ENCODE assay signal across 18 mouse cellular contexts in genomic region chr6:147646401-147646968, GRCm38 (mm10).
DNase-seq lines count a peak whose midpoint lies in the region; ATAC-seq lines count a peak whose summit lies in the region.
"Had no signal": no experiment of that assay in that cellular context is flagged by ENCODE, and none has a peak within 500 bp of the region (broad histone marks: within the 10 kb centered on the region; RNA-seq: fewer than 3 reads in every experiment).

No protein-coding gene starts in this region.

- intact Hi-C loops in gastrocnemius, postnatal 14 days (cut with DNase I; ENCODE audit: low total_unique reads) = no loop called here

- no peak overlapping the region for H3K4me2 ChIP-seq in kidney, embryonic 16.5 days (replicated peaks; ENCODE audit: low read depth, low read length)
- H3K4me2 ChIP-seq in embryonic facial prominence, embryonic 12.5 days (replicated peaks) = no peak overlapping the region
- no peak overlapping the region for H3K4me2 ChIP-seq in forebrain, embryonic 12.5 days
- H3K4me2 ChIP-seq: heart, embryonic 13.5 days; hindbrain, embryonic 12.5 days had no signal

- H3K9me3 ChIP-seq in kidney, embryonic 16.5 days (ENCODE audit: low read length) = no peaks in the 10 kb centered on the region
- no peaks in the 10 kb centered on the region for H3K9me3 ChIP-seq in embryonic facial prominence, embryonic 12.5 days
- H3K9me3 ChIP-seq in forebrain, embryonic 12.5 days = no peaks in the 10 kb centered on the region
- H3K9me3 ChIP-seq: heart, embryonic 13.5 days; hindbrain, embryonic 12.5 days had no signal

- WGBS in kidney, embryonic 16.5 days = 46% methylated on average over 11 of the region's 11 CpGs
- WGBS in embryonic facial prominence, embryonic 12.5 days = 36% methylated on average over 11 of the region's 11 CpGs
- WGBS in forebrain, embryonic 12.5 days = 86% methylated on average over 11 of the region's 11 CpGs

- no peaks in the 10 kb centered on the region for H3K36me3 ChIP-seq in kidney, embryonic 16.5 days (ENCODE audit: insufficient read depth, low read length)
- no peaks in the 10 kb centered on the region for H3K36me3 ChIP-seq in embryonic facial prominence, embryonic 12.5 days
- H3K36me3 ChIP-seq in forebrain, embryonic 12.5 days (replicated peaks) = no peaks in the 10 kb centered on the region
- H3K36me3 ChIP-seq: heart, embryonic 13.5 days; hindbrain, embryonic 12.5 days had no signal

- H3K27ac ChIP-seq in kidney, embryonic 16.5 days (ENCODE audit: low read length) = no peak overlapping the region
- peak overlapping the region; percentile 65; the same call in 1 of the 2 replicates for H3K27ac ChIP-seq in embryonic facial prominence, embryonic 12.5 days
- H3K27ac ChIP-seq in forebrain, embryonic 12.5 days = no peak overlapping the region
- H3K27ac ChIP-seq: heart, embryonic 13.5 days; hindbrain, embryonic 12.5 days had no signal

- no peaks in the 10 kb centered on the region for H3K4me1 ChIP-seq in kidney, embryonic 16.5 days (ENCODE audit: insufficient read depth, low read length)
- H3K4me1 ChIP-seq in embryonic facial prominence, embryonic 12.5 days = peaks cover 12% of the 10 kb centered on the region
- H3K4me1 ChIP-seq in forebrain, embryonic 12.5 days = no peaks in the 10 kb centered on the region
- H3K4me1 ChIP-seq: heart, embryonic 13.5 days; hindbrain, embryonic 12.5 days had no signal

- peak; percentile 44; the same call in 1 of the 2 replicates for ATAC-seq in kidney, embryonic 16.5 days (ENCODE audit: low FRiP score, low TSS enrichment)
- 0 out of 2 replicates have a peak, but pooled peaks have one; percentile 57 for ATAC-seq in embryonic facial prominence, embryonic 12.5 days (ENCODE audit: insufficient number of reproducible peaks, insufficient read depth, low FRiP score, low TSS enrichment)
- ATAC-seq in forebrain, embryonic 12.5 days (ENCODE audit: low FRiP score) = no peak
- ATAC-seq: forebrain, embryonic 14.5 days; hindbrain, embryonic 16.5 days had no signal

- no peak overlapping the region for H3K9ac ChIP-seq in kidney, embryonic 16.5 days (replicated peaks; ENCODE audit: low read length)
- no peak overlapping the region for H3K9ac ChIP-seq in embryonic facial prominence, embryonic 12.5 days
- no peak overlapping the region for H3K9ac ChIP-seq in forebrain, embryonic 12.5 days
- H3K9ac ChIP-seq: heart, embryonic 13.5 days; hindbrain, embryonic 12.5 days had no signal

- no peak overlapping the region for H3K4me3 ChIP-seq in kidney, embryonic 16.5 days (ENCODE audit: low read length)
- no peak overlapping the region for H3K4me3 ChIP-seq in embryonic facial prominence, embryonic 12.5 days
- H3K4me3 ChIP-seq in forebrain, embryonic 12.5 days (replicated peaks) = no peak overlapping the region
- H3K4me3 ChIP-seq: heart, embryonic 13.5 days; hindbrain, embryonic 12.5 days had no signal

- no peaks in the 10 kb centered on the region for H3K27me3 ChIP-seq in kidney, embryonic 16.5 days (ENCODE audit: insufficient read depth, low read length)
- no peaks in the 10 kb centered on the region for H3K27me3 ChIP-seq in embryonic facial prominence, embryonic 12.5 days
- H3K27me3 ChIP-seq in forebrain, embryonic 12.5 days = no peaks in the 10 kb centered on the region
- H3K27me3 ChIP-seq: heart, embryonic 13.5 days; hindbrain, embryonic 12.5 days had no signal

- DNase-seq in gastrocnemius, postnatal 25 days = peak; percentile 22
- DNase-seq in gastrocnemius, postnatal 14 days = no peak
- DNase-seq in kidney, adult 8-10 months = no peak
- DNase-seq in skeletal muscle tissue, adult 2 months (ENCODE audit: low read depth, low spot score) = peak; percentile 73
- DNase-seq: adrenal gland, adult 2 months; adrenal gland, postnatal 25 days; cerebellum, adult 18-20 months; cerebellum, adult 9-11 months; cerebellum, postnatal 36 days; heart, postnatal 4 days; kidney, adult 11 months had no signal

Comparison
In these comparisons a context has a peak if more than half of its experiments do, and no peak if none do; other contexts are left out.
1. DNase-seq: peak in gastrocnemius, postnatal 25 days (single experiment) and skeletal muscle tissue, adult 2 months (single experiment); none in gastrocnemius, postnatal 14 days (single experiment) and kidney, adult 8-10 months (0 of 2).